Mouse (Mus musculus) liver, embryonic 14.5 days (tissue): ENCODE measurements at regions not wholly inside any gene's neighbourhood (a gene's known extent, or its start where the extent isn't known, plus 50 kb on each side); places are given as distances from the start of the nearest gene placed in this dataset.

Experiments used
- CTCF ChIP-seq: IDR thresholded peaks from 2 replicates; pipeline ENCODE4 v1.5.1; 2016; ENCODE audit warnings: antibody characterized with exemption, low read depth, control low read depth
- EP300 ChIP-seq: IDR thresholded peaks from 2 replicates; pipeline ENCODE4 v1.6.1; 2016; ENCODE audit warnings: antibody characterized with exemption, low read depth

DNA sequence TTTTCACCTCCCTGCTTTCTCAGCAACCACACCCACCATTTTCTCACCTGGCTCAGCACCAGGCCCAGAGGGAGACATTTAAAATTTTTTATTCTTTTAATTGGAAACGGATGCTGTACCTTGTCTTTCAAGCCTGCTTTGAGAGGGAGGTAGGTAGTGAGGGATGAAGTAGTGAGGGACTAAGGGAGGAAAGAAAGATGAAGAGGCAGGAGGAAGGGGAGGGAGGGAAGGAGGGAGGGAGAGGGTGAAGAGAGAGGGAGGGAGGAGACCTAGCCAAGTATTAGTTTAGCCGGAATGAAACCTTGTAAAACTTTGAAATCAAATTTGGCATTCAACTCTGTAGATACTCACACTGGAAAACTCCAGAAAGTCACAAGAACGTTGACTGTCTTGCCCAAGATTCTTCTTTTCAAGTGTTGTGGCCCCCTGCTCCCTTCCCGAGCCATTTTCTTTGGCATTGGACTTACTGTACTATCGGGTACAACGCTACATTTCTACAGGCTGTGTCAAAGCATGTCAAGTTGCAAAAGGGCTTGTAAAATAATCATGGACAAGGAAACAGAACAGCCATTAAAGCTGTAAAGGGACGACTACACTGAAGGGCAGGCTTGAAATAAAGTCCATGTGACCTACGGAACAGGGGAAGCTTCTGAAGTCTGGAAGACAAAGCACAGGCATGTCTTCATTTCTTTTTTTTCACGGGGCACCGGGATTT lies 320.9 kb upstream of the Mpdz start:
- TF ChIP-seq EP300 (no peak), CTCF (no peak)
